Mouse (Mus musculus) kidney, postnatal 10 days (tissue): ENCODE results near the gene Gm1123.

Experiments
- DNase-seq: peaks from one replicate; pipeline ENCODE4 v3.0.0; 2021; ENCODE audit warnings: mixed read lengths

Gene Gm1123

DNA sequence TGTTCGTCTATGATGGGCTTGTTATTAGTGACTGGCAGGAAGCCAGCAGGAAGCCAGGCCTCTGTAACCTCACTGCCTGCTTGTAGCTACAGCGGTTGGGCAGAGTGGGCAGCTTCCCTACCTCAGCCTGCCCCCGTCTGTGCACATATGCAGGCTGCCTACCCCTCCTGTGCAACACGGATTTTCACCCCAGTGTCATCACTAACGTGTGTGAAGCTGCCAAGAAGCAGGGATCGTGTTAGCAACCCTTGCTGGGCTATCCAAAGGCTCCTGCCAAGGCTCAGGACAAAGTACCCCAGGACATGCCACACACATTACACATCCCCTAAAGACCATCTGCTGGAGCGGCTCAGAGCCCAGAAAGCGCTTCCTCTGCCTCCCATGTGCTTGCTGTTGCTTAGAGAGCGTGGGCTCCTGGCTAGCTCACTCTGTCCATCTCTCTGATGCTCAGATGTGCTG, 35.6 kb downstream of the Gm1123 start:
- no peak for DNase-seq

DNA sequence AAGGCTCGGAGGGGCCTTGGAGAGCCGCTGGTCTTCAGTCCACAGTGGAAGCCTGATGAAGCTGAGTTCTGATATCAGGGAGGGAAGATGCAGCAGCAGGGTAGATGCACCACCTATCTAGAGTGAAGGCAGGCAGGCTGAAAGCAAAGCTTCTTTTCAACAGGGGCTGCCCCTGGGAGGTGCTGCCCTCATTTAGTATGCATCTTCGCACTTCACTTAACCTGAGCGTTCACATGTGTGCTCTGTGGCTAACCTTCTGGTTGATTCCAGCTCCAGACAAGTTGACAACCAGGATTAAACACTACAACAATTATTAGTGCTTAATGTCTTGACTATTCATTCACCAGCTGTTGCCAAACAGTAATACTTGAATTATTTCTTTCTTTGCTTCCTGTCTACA, 41.4 kb downstream of the Gm1123 start:
- DNase-seq = no peak

DNA sequence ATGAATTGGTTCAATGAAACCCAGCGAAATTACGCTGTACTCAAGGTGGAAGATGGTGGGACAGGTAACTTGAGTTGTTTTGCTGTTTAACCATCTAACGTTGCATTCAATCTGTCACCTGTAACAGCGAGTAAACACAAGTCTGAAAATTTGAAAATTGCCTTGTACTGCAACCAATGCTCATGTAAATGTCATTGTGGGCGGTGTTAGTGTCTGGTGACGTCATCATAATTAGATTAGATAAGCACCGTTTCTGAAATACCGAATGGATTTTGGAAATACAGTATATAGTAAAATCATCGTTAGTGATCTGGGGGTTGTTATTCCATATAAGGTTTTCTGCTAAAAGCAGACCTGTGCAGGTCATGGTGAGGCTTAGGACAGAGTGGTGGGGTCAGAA, 48.4 kb downstream of the Gm1123 start:
- no peak for DNase-seq

DNA sequence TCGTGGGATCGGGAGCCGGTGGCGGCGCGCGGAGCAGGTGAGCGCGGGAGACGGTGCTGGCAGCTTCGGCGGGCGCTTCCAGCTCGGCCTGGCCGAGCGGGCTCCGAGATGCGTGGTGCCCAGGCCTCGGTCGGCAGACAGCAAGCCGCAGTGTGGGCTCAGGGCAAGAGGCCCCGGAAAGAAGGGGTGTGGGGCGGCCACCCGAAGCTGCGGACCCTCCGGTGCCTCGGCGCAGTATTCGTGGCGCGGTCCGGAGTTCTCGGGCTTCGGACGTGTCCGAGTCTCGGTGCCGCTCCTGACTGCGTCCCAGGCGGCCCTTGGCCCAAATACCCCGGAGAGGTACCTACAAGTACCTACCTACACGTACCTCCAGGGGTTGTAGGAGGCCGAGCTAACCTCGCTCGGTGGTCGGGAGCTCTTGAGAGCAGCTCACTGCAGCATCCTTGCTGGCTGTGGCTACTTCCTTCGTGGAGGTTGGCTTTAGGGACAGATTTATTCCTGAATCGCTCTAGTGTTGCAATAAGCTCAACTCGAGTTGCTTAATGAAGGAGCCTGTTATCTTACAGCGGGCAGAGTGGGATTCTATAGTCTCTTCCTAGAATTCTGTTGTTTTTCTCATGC, 48.9 kb downstream of the Gm1123 start:
- DNase-seq = no peak

- DNase-seq = peak; percentile 100
Observed at GRCm38 (mm10) chr9:98985800-98986475, 49.6 kb downstream of the Gm1123 start, which contains the start of gene Faim. Gene Faim (plus strand): TSS chr9:98986373.

GRCm38 (mm10) chr9:98979431-98980416, 55.8 kb downstream of the Gm1123 start:
- DNase-seq = peak; percentile 93

DNA sequence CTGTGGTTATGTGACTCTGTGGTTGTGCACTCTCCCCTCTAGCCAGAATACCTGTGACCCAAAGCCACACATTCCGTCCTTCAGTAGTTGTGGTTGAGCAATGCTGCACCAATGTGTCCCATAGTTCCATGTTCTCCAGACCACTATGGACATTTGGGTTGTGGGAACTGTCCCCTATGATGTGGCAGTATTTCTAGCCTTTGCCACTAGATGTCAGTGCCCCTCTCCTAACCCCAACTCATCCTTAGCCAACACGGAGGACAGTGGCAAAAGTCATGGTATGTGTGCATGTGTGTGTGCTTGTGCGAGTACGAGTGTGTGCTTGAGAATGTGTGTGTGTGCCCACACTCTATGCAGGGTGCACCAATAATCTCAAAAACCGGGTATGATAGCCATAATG, 59.0 kb downstream of the Gm1123 start:
- no peak for DNase-seq

DNA sequence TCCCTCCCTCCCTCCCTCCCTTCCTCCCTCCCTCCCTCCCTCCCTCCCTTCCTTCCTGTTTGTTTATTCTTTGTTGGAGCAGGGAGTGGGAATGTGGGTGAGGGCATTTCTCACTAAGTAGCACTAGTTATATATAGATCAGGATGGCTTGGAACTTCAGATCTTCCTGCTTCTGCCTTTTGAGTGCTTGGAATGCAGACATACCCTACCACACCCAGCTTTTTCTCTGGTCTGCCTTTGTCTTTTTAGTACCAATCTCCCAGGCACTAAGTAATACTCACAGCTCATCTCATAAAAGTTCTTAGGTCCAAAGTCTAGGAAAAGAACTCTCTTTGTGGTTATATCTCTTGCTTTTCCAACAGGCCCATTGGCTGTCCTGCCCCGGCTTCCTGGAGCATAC, 59.4 kb downstream of the Gm1123 start:
- no peak for DNase-seq

DNA sequence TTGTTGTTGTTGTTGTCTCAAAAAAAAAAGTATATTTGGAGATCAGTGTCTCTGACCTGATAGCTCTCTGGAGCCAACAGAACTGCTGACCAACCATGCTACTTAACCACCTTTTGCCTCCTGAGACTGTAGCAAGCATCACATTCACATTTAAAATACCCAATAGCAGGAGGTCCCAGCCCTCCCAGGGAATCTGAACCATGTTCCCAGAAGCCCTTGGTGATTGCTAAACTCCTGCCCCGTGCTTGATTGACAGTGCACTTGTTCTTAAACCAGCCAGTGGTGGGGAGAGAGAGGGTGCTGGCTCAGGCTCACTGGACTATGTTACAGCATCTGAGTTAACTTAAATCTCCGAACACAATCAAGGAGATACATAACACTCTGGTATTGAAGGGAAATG, 60.6 kb downstream of the Gm1123 start:
- no peak for DNase-seq

DNA sequence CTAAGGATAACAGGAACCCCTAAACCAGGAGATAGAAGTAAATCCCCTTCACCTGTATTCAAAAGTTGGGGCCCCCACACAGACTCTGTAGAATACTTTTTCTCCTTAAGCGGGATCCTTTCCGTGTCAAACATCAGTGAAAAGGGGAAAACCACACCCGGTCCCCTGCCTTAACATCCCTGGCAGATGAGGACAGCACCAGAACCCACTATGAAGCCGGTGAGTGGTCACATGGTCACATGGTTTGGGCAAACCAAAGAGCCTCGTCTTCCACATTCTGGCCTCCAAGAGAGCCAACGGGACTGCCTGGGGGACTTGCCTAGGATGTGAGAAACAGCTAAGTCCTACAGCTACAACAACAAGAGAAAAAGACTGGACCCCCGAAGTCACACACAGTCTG, 62.0 kb downstream of the Gm1123 start:
- no peak for DNase-seq

GRCm38 (mm10) chr9:98973101-98973521, 62.4 kb downstream of the Gm1123 start:
- peak; percentile 26 for DNase-seq

- peak; percentile 70 for DNase-seq
Observed at GRCm38 (mm10) chr9:98965084-98965483, 70.4 kb downstream of the Gm1123 start.

DNA sequence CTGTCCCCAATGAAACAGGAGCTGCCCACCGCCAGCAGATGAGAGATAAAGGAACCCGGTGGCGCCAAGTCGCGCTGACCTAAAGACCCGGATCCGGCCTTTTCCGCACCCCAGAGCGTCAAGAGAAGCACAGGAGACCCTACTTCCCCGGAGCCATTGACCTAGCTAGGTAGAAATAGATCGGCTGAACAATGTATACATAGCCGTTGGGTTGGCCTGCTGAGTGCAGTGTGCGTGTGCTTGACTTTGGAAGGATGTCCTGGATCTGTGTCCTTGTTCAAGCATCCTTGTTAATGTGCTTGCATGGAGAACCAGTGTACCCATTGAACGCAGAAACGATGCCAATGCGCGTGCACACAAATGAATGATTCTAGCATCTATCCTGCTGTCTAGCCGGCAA, 71.9 kb downstream of the Gm1123 start:
- no peak for DNase-seq

- DNase-seq = no peak
Observed at GRCm38 (mm10) chr9:98962478-98963142, 72.9 kb downstream of the Gm1123 start.

GRCm38 (mm10) chr9:98961591-98962477, 73.7 kb downstream of the Gm1123 start:
- DNase-seq = no peak

DNA sequence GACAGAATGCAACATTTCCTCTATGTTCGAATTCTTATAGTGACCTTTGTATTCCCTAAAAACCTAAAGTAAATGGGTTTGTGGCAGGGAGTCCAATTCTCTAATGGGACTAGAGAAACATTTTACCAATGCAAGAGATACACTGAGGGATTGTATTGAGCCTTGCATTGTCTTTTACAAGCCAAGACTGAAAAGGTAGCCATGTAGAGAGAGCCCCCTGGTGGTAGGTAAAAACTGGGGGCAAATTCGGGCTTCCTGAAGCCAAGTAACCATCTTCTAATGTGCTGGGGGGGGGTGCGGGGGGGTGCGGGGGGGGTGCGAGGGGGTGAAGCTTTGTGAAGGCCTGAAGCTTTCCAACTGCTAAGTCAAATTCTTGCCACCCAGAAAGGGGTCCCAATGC, 75.2 kb downstream of the Gm1123 start:
- DNase-seq = no peak

- no peak for DNase-seq
Observed at GRCm38 (mm10) chr9:98959851-98960250, 75.7 kb downstream of the Gm1123 start.

DNA sequence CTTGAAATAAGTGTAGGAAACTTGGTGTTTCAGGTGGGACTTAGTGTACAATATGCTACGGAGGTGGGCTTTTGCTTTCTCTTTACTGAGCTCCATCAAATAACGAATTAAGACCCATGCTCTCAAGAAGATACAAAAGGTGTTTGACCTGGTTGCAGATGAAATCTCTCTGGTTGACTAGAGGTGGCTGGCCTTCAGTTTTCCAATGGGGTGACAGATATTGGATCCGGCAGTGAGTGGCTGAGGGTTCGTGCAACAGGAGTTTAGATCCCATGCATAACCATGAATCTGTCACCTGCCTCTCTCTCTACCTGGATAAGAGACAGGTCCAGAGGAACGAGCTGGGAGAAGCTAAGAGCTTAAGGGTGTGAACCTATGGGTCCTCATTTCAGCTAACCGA, 76.9 kb downstream of the Gm1123 start:
- no peak for DNase-seq

GRCm38 (mm10) chr9:98957751-98958351, 77.7 kb downstream of the Gm1123 start:
- DNase-seq = peak; percentile 18
